Mouse (Mus musculus) cerebellum, postnatal 25 days (tissue): ENCODE results near the gene 2210408I21Rik.

Source experiments
- DNase-seq, 2 experiments: peaks; one replicate each; pipeline ENCODE4 v3.0.0; 2021; ENCODE audit warnings: mixed read lengths in 2 of 2

Gene 2210408I21Rik

GRCm38 (mm10) chr13:77278659-77279413 is 143.5 kb downstream of the 2210408I21Rik start:
- DNase-seq, result no peak

DNA sequence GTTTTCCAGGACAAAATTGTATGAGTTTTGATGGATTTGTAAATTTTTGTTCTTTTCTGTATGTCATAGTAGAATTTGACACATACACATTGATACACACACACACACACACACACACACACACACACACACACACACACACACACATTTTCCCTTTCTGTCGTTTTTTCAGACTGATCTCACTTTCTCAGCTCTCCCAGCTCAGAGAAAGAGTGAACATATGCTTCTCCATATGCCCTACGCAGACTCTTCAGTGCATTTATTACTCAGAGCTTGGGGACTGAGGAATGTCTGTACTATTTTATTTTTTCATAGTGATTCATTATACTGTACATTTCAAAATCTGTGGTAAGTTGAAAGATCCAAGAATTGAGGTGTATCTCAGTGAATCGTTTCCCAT is 160.2 kb downstream of the 2210408I21Rik start:
- no peak for DNase-seq

- no peak for DNase-seq
These were observed 188.8 kb downstream of the 2210408I21Rik start for GRCm38 (mm10) chr13:77324101-77324500.

DNA sequence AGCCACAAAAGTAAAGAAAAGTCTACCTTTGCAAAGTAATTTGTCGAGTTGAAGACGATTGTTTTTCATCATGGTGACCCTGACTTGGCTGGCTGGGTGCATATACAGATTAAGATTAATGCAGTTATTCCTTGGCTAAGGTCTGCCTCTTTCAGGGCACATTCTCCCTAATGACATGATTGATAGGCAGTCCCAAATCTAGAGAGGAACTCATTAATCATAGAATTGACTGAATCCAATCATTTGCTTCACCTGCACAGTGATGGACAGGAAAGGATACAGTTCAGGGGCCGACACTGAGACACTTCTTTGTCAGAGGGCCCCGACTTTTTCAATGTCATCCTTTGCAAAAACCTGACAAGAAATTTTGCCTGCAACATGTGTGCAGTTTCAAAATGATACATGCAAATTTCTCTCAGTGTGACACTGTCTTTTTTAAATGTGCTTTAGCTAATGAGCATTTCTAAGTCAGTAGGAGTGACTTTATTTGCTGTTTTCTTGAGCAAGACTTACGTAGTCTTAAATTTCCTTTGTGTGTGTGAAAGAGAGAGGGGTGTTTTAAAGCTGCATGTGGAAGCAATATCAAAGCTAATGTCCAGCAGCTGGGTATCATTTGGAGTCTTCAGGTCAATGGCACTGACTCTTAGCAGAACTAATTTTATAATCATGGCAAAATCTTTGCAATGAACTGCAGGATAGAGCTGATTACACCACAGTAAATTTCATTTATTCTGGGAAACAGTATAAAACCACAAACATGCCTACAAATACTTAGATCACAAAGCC is 191.0 kb downstream of the 2210408I21Rik start:
- DNase-seq, result no peak

DNA sequence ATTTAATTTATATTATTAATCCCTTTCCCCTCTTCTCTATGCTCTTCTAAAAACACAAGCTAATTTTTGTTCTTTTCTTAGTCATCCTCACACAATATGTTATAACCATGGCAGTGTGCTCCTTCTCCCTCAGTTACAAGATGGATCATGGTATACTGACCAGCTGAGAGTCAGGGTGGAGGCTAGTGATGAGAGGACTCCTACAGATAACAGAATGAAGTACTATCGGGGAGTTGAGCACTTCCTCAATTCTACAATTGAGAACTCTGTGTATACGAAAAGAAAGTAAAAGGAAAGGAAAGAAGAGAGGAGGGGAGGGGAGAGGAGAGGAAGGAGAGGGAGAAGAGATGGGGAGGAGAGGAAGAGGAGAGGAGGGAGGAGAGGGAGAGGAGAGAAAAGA is 206.8 kb downstream of the 2210408I21Rik start:
- no peak for DNase-seq

GRCm38 (mm10) chr13:77385448-77385970 is 250.2 kb downstream of the 2210408I21Rik start:
- no peak for DNase-seq

DNA sequence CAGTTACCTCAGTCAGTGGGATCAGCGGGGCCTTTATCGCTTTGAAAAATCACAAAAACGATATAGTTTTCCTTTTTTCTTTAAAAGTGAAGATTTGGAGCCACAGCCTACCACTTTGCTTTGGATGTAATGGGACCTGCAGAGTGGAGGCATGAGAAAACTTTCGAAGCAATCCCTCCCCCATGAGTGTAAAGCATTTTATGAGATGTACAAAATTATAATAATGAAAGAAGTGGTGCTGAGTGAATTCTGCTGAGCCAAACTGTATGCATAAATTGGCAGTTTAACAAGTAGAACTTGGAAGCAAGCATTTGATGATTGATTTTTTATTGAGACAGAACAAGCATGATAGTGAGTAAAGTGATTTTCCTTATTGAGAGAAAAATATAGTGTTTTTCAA is 250.7 kb downstream of the 2210408I21Rik start:
- DNase-seq, result no peak

DNA sequence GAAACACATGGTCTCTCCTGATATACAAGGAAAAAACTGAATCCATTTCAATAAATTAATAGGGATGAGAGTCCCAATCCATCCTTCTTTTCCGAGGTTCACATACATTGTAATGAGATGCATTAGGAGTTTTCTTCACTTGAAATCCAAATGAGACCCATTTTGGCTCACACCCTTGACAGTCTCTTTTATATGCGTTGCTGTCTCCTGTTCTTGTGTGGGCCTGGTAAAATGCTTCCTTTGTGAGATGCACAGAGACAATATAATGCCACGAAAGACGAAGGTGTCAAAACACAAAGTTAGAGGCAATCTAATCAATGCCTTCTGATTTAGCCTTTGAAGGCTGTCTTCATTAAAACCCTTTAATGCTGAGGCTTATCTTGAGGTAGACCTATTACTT is 252.8 kb downstream of the 2210408I21Rik start:
- DNase-seq, result no peak

DNA sequence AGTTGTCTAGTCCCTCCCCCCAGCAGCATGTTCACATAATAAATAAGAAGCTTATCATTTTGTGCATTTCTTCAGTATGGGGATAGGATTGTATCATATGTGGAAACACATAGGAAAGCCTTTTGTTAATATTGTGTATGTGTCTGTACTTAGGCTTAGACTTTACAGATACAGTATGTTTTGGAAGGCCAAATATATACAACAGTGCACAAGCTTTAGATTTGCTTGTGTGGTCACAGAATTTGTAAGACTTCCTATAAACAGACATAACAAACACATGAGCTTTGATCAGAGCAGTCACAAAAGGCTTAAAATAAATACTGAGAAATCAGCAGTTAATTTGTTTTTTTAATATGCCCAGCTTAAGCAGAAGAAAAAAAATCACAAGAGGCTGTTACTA is 253.9 kb downstream of the 2210408I21Rik start:
- no peak for DNase-seq

DNA sequence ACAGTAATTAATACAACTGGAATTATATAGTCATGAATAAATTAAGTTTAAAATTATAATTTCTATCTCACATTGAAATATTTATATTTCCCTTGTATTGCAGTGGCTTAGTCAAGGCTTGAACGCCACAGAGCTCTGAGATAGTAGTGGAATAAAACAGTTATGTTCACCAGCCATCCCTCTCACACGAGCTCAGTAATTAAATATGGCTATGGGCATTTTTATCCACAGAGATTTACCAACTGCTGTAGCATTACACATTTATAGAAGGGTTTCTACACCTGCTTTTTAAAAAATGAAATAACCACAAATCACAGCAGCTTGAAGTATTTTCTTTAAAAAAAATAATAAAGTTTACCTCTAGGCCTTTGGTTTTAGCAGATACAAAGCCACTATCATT is 261.0 kb downstream of the 2210408I21Rik start:
- no peak for DNase-seq

- no peak for DNase-seq
These were observed 261.6 kb downstream of the 2210408I21Rik start for GRCm38 (mm10) chr13:77396981-77397380.

- DNase-seq, result no peak
These were observed 262.3 kb downstream of the 2210408I21Rik start for GRCm38 (mm10) chr13:77397646-77398045.

- DNase-seq, result no peak
These were observed 263.1 kb downstream of the 2210408I21Rik start for GRCm38 (mm10) chr13:77398477-77398876.

GRCm38 (mm10) chr13:77400762-77401161 is 265.4 kb downstream of the 2210408I21Rik start:
- DNase-seq, result no peak

DNA sequence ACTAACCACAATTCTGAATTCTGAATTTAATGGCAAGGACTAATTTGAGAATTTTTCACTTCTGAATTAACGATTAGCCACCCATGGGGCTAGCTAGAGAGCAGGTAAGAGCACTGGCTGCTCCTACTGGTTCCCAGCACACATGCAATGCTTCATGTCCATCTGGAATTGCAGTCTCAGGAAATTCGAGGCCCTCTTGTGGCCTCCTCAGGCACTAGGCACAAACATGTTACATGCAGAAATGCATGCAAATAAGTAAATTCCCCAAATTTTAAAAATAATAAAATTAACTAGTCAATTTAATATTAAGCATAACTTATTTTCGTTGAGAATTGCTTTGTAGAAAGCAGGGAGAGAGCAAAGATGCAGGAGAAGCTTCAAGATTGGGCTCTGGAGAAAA is 273.2 kb downstream of the 2210408I21Rik start:
- no peak for DNase-seq

DNA sequence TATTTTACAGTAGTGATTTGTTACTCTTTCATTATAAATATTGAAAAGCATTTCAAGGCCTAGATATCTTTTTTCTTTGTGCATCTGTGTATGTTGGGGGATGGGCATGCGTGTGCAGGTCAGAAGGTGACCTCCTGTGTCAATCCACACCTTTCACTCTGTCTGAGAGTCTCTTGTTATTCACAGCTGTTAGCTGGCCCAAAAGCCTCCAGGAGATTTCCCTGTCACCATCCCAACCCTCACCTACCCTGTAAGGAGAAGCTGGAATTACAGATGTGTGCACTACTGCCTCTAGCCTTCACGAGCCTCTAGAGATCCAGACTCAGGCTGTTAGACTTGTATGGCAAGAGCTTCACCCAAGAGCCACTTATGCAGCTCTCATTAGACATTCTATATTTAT is 274.5 kb downstream of the 2210408I21Rik start:
- no peak for DNase-seq

- no peak for DNase-seq
These were observed 277.5 kb downstream of the 2210408I21Rik start for GRCm38 (mm10) chr13:77412829-77413228.

DNA sequence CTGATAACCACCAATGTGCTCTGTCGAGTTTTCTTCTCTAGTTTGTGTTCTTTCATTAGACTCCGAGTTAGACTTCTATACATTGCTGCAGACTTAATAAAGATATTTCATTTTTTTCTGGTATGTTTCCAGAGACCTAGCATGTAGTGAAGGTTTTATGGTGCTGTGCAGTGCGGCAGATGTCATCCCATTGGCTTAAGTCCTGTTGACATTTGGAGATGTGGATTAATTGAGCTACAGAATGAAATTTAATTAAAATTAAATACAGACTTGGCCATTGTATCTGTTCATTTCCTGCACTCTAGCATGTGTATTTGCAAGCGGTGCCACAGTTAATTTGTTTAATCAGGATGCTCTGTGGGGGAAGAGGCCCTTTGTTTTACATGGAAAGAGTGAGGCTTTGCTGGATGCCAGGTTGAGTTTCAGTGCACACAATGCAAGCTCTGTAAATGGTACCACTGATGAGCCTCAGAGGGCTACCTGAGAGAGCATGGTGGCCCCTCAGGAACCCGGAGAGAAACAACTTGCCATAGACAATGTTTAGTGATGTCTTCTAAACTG is 314.7 kb downstream of the 2210408I21Rik start:
- no peak for DNase-seq

DNA sequence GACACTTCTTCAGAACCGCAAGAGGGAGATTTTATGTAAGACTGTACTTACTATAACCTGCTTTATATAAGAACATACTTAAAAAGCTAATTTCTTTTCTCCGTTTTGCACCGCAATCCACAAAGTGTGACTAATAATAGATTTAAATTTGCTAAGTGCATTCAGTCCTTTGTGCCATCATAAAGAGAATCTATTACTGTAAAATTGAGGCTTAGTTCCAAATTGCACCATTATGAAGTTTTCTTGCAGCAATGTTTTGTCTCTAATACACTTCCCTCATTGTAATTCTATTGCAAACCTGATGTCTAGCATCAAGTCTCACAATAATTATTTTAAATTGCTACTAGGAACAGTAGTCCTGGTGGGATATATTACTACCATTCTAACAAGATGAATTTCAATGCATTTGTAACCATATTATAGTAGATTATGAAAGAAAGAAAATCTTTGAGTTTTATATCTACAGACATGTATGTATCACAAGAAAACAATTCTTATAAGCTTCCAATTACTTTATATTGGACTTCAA is 334.8 kb downstream of the 2210408I21Rik start:
- DNase-seq, result no peak

- DNase-seq, result no peak
These were observed 341.1 kb downstream of the 2210408I21Rik start for GRCm38 (mm10) chr13:77476420-77476819.

GRCm38 (mm10) chr13:77478425-77479119 is 343.2 kb downstream of the 2210408I21Rik start:
- no peak for DNase-seq

DNA sequence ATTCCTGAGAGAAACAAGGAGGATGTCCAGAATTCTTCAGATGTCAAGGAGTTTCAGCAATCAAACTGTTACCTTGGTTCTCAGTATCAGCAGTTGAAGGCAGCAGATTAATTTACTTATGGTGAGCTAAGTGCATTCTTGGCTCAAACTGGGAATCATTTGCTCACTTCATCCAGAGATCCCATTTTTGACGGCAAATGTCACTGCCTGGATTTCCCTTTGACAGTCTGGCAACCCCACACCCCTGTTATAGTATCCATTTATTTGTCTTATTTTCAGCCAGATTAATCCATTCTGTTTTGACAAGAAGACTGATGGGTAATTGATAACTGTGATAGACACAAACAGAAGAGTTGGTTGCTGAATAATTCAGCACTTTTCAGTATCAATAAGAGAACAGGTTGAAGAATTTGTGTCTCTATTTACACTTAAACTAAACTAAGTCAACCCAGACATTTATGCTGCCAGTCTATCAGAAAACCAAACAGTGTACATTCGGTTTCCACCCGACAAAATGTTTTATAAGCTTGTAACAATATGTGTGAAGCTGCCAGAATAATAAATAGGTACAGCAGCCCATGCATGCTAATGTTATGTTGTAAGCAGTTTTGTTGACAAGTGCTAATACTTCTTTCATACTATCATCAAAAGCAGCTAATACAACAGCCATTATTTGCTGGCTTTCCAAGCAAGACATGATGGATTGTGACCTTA is 354.8 kb downstream of the 2210408I21Rik start:
- no peak for DNase-seq
